Mouse (Mus musculus) embryonic fibroblast, embryonic 13.5 days (primary cell): ENCODE data around the gene Mal.

ENCODE experiments used
- CTCF ChIP-seq: IDR thresholded peaks from 2 replicates; pipeline ENCODE4 v1.5.1; 2011; ENCODE audit warnings: mild to moderate bottlenecking, control low read depth, low read length, moderate library complexity, borderline replicate concordance; ENCODE audit not compliant: insufficient read depth
- POLR2A ChIP-seq: IDR thresholded peaks from 2 replicates; pipeline ENCODE4 v1.6.1; 2011; ENCODE audit warnings: low read depth, mild to moderate bottlenecking, control low read depth, low read length, moderate library complexity

DNA sequence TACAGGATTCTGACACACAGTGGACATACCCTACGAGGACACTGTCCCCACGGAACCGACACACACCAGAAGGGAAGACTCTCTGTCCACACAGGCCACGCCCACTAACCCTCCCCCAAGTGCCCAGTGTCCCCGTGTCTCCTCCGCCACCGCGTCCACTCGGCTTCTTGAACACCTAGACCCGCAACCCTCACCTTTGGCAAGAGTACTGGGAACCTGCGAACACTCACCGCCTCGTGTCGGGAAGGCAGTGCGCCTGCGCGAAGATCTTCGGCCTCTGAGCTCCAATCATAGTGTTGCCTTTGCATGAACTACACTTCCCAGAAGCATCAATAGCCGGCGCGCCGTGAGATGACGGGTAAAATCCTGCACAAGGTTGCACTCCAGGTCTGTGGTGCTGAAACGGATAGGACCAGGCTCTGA, 72.0 kb downstream of the Mal start:
- TF ChIP-seq POLR2A (peak; percentile 96), CTCF (no peak)
